Mouse (Mus musculus) stomach, postnatal 0 days (tissue): Measurements from ENCODE around the gene Arhgef3.

Experiments
- CTCF ChIP-seq: IDR thresholded peaks from 2 replicates; pipeline ENCODE4 v1.5.1; 2016; ENCODE audit warnings: antibody characterized with exemption, low read depth, mild to moderate bottlenecking, moderate library complexity
- EP300 ChIP-seq: optimal IDR thresholded peaks from 2 replicates; pipeline ENCODE3; 2016; ENCODE audit warnings: antibody characterized with exemption

GRCm38 (mm10) chr14:27229441-27230147, 114.9 kb downstream of the Arhgef3 start:
- no peak for TF ChIP-seq CTCF
- TF ChIP-seq EP300: no peak
